Mouse (Mus musculus) liver, embryonic 15.5 days (tissue): Measurements from ENCODE around the gene Gm49394. TPM values are rescaled to one million over a fixed set of nuclear protein-coding genes. Genes with fewer than 3 reads are reported as not detected.
A peak's percentile ranks its signal among the peaks of the same experiment; 100 is the strongest.

Experiments used
- ATAC-seq: fragments of 200-750 bp; cut with Nextera tagmentation; 2 replicates; pipeline ENCODE4 v1.8.0; 2017; ENCODE audit warnings: moderate number of reproducible peaks, mild to moderate bottlenecking, moderate library complexity; ENCODE audit not compliant: insufficient read depth
- H3K27ac ChIP-seq: fragments of 300-500 bp; sonication (generic); replicated peaks from 2 replicates; pipeline ENCODE4 v1.5.1; 2015; ENCODE audit warnings: mild to moderate bottlenecking, inconsistent platforms
- H3K27me3 ChIP-seq: fragments of 300-500 bp; sonication (generic); 2 replicates; pipeline ENCODE4 v1.6.1; 2015; ENCODE audit warnings: mild to moderate bottlenecking, inconsistent platforms
- H3K36me3 ChIP-seq: fragments of 300-500 bp; sonication (generic); replicated peaks from 2 replicates; pipeline ENCODE4 v1.6.1; 2015; ENCODE audit warnings: moderate library complexity, mild to moderate bottlenecking, inconsistent platforms
- H3K4me1 ChIP-seq: fragments of 300-500 bp; sonication (generic); replicated peaks from 2 replicates; pipeline ENCODE4 v1.6.1; 2015; ENCODE audit warnings: inconsistent platforms
- H3K4me2 ChIP-seq: fragments of 300-500 bp; sonication (generic); 2 replicates; pipeline ENCODE4 v1.6.1; 2015; ENCODE audit warnings: moderate library complexity, mild to moderate bottlenecking, inconsistent platforms
- H3K4me3 ChIP-seq: fragments of 300-500 bp; sonication (generic); replicated peaks from 2 replicates; pipeline ENCODE4 v1.5.1; 2015; ENCODE audit warnings: mild to moderate bottlenecking, inconsistent platforms
- H3K9ac ChIP-seq: fragments of 300-500 bp; sonication (generic); 2 replicates; pipeline ENCODE4 v1.6.1; 2015; ENCODE audit warnings: moderate library complexity, mild to moderate bottlenecking, inconsistent platforms
- H3K9me3 ChIP-seq: fragments of 300-500 bp; sonication (generic); replicated peaks from 2 replicates; pipeline ENCODE4 v1.6.1; 2016; ENCODE audit warnings: inconsistent platforms
- WGBS: fragments of 180-500 bp; shearing (Covaris S2); methylation state at CpG from one replicate; pipeline ENCODE4 v1.1.7; 2015; ENCODE audit warnings: mixed read lengths; ENCODE audit not compliant: insufficient replicate concordance; 5-methylcytosine and 5-hydroxymethylcytosine counted together
- polyA plus RNA-seq: library from polyadenylated mRNA; unstranded; fragments of >200 nt; fragmentation: Nextera tagmentation; extraction: Ambion mirVana; gene quantifications from 2 replicates; pipeline ENCODE4 v1.2.1, GENCODE M21; 2015

The Gm49394 gene
- polyA plus RNA-seq, 1 experiment from 2014 or later = not detected

- H3K9me3 ChIP-seq = no peaks in the 10 kb centered on the region
- peak overlapping the region; percentile 74 for H3K27ac ChIP-seq
- peaks cover 6% of the 10 kb centered on the region; the same call in 1 of the 2 replicates for H3K4me1 ChIP-seq
- no peaks in the 10 kb centered on the region for H3K36me3 ChIP-seq
- peak overlapping the region; percentile 48 for H3K4me3 ChIP-seq
- ATAC-seq = peak; percentile 13; the same call in 1 of the 2 replicates
- no peak overlapping the region; the same call in 1 of the 2 replicates for H3K9ac ChIP-seq
- peaks cover 100% of the 10 kb centered on the region for H3K27me3 ChIP-seq
- 2% methylated on average over 70 of the region's 70 CpGs for WGBS
- H3K4me2 ChIP-seq = peak overlapping the region; percentile 46
Measured at GRCm38 (mm10) chr7:142659181-142659681, 10.5 kb downstream of the Gm49394 start.

- H3K4me1 ChIP-seq = 0 out of 2 replicates have a peak, but pooled peaks cover 4% of the 10 kb centered on the region
- H3K4me3 ChIP-seq = peak overlapping the region; percentile 48
- peak overlapping the region; percentile 74 for H3K27ac ChIP-seq
- peaks cover 100% of the 10 kb centered on the region for H3K27me3 ChIP-seq
- H3K9me3 ChIP-seq = no peaks in the 10 kb centered on the region
- H3K4me2 ChIP-seq = peak overlapping the region; percentile 46
- 3% methylated on average over 35 of the region's 40 CpGs for WGBS
- H3K9ac ChIP-seq = no peak overlapping the region; the same call in 1 of the 2 replicates
- H3K36me3 ChIP-seq = no peaks in the 10 kb centered on the region
- no peak for ATAC-seq
Measured at GRCm38 (mm10) chr7:142658681-142659180, 11.0 kb downstream of the Gm49394 start.

DNA sequence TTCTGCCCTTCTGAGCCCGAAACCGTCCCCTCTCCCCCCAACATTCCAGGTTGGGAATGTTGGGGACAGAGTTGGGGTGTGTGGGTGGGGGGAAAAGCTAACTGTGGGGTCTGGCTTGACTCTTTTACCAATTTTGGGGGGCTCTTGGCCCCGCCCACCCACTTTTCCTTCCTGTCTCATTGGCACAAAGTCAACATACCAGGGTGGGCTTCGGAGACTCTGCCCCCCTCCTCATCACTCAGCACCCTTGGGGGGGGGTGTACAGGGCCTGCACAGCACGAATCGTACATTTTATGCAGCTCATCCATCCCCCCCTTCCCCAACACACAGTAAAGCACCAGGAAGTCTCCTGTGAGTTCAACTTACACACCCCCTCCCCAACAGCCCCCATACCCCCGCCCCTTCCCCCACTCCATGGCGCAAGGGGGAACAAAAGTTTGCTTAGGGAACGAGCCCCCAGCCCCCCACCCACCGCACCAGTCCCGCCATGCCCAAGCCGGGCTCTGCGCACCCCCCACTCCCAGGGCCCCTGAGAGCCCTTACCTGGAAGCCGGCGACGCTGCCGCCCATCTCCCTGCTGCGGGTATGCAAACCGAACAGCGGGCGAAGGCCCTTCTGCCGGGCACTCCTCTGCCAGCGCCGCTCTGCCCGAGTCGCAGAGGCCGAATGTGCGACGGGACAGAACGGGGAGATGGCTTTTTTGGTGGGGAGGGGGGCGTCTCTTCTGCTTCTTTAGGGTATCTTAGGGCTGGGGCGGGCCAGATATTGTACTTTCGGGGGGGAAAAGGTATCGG, 11.7 kb downstream of the Gm49394 start:
- Histone ChIP-seq H3K4me3 (peak overlapping the region; percentile 48), H3K4me2 (peak overlapping the region; percentile 46), H3K9me3 (no peaks in the 10 kb centered on the region), H3K27ac (peak overlapping the region; percentile 74), H3K36me3 (no peaks in the 10 kb centered on the region), H3K9ac (no peak overlapping the region), H3K4me1 (0 out of 2 replicates have a peak, but pooled peaks cover 4% of the 10 kb centered on the region), H3K27me3 (peaks cover 98% of the 10 kb centered on the region)
- ATAC-seq = peak; percentile 19; the same call in 1 of the 2 replicates
- WGBS = 1% methylated on average over 30 of the region's 34 CpGs

GRCm38 (mm10) chr7:142657341-142657791, 12.4 kb downstream of the Gm49394 start:
- Histone ChIP-seq H3K4me3 (peak overlapping the region; percentile 48), H3K9ac (peak overlapping the region; percentile 7; the same call in 1 of the 2 replicates), H3K4me1 (0 out of 2 replicates have a peak, but pooled peaks cover 4% of the 10 kb centered on the region), H3K27ac (0 out of 2 replicates have a peak overlapping the region, but pooled peaks have one; percentile 33), H3K9me3 (no peaks in the 10 kb centered on the region), H3K36me3 (no peaks in the 10 kb centered on the region), H3K4me2 (peak overlapping the region; percentile 25), H3K27me3 (peaks cover 98% of the 10 kb centered on the region)
- 13% methylated on average over 9 of the region's 9 CpGs for WGBS
- peak; percentile 23; the same call in 1 of the 2 replicates for ATAC-seq

DNA sequence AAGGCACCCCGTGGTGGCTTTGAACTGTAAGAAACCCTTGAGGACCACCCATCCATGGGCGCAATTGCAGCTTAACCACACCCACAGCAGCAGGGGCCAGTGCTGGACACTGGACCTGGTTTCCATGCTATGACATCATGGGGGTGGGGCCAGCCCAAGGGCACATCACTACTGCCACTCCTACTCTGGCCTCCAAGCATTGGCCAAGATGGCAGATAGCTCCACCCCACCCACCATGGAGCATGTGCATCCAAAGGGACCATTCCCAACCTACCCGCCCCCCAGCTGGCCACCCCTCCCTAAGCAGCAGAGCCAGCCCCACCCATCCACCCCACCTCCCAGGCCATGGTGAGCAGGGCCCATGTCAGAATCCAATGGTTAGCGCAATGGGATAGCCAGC, 13.7 kb downstream of the Gm49394 start:
- Histone ChIP-seq H3K4me3 (peak overlapping the region; percentile 35), H3K36me3 (no peaks in the 10 kb centered on the region), H3K4me2 (peak overlapping the region; percentile 25), H3K27me3 (peaks cover 89% of the 10 kb centered on the region), H3K9me3 (no peaks in the 10 kb centered on the region), H3K4me1 (0 out of 2 replicates have a peak, but pooled peaks cover 4% of the 10 kb centered on the region), H3K9ac (no peak overlapping the region), H3K27ac (0 out of 2 replicates have a peak overlapping the region, but pooled peaks have one; percentile 38)
- peak; percentile 13; the same call in 1 of the 2 replicates for ATAC-seq
- WGBS = 45% methylated on average over 4 of the region's 4 CpGs

GRCm38 (mm10) chr7:142655633-142656032, 14.1 kb downstream of the Gm49394 start:
- no peak for ATAC-seq
- no peak overlapping the region for H3K9ac ChIP-seq

DNA sequence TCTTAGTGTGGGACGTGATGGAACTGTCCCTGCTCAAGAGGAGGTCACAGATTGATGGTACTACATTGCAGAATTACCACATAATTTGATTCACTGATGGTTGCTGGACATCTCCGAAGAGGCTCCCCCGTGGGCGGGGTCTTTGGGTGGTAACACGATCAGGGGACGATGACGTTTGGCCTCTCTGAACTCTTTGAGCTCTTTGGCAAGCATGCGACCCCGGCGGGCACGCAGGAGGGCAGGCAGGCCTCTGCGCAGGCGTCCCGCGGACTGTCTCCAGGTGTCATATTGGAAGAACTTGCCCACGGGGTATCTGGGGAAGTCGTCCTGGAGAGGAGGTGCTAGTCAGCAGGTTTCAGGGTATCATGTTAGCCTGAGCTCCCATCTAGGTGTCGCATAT, 16.0 kb downstream of the Gm49394 start:
- Histone ChIP-seq H3K4me1 (no peaks in the 10 kb centered on the region), H3K4me3 (no peak overlapping the region), H3K9ac (no peak overlapping the region), H3K27ac (no peak overlapping the region), H3K4me2 (no peak overlapping the region), H3K9me3 (no peaks in the 10 kb centered on the region), H3K36me3 (no peaks in the 10 kb centered on the region), H3K27me3 (peaks cover 66% of the 10 kb centered on the region)
- ATAC-seq = no peak
- WGBS = 30% methylated on average over 18 of the region's 18 CpGs

More at GRCm38 (mm10) chr7:142655633-142656032, 14.1 kb downstream of the Gm49394 start:
- peak overlapping the region; percentile 38; the same call in 1 of the 2 replicates for H3K27ac ChIP-seq
- H3K4me1 ChIP-seq = 0 out of 2 replicates have a peak, but pooled peaks cover under 1% of the 10 kb centered on the region
- peak overlapping the region; percentile 25; the same call in 1 of the 2 replicates for H3K4me2 ChIP-seq
- H3K9me3 ChIP-seq = no peaks in the 10 kb centered on the region
- H3K4me3 ChIP-seq = peak overlapping the region; percentile 35
- no peaks in the 10 kb centered on the region for H3K36me3 ChIP-seq
- 23% methylated on average over 11 of the region's 11 CpGs for WGBS
- peaks cover 85% of the 10 kb centered on the region for H3K27me3 ChIP-seq

DNA sequence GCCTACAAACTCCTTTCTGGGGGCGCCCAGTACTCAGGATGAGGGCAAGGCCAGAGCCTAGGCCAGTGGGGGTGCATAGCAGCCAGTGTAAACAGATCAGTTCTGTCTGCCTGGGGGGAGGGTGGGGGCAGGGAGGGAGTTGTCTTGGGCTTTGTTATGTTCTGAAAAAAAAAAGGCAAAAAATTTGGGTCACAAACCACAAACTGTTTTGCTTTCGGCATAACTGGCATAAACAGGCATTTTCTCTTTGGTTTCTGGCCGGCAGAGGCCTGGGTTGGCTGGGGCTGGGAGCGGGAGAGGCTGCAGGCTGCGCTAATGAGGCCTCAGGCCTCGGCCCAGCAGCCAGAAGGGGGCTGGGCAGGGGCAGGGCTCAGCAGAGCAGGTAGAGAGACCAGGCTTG, 23.1 kb downstream of the Gm49394 start:
- peaks cover 5% of the 10 kb centered on the region; the same call in 1 of the 2 replicates for H3K4me1 ChIP-seq
- no peaks in the 10 kb centered on the region for H3K9me3 ChIP-seq
- 0 out of 2 replicates have a peak, but pooled peaks cover 1% of the 10 kb centered on the region for H3K27me3 ChIP-seq
- ATAC-seq = no peak
- no peak overlapping the region for H3K4me3 ChIP-seq
- H3K27ac ChIP-seq = no peak overlapping the region
- no peak overlapping the region for H3K4me2 ChIP-seq
- no peaks in the 10 kb centered on the region for H3K36me3 ChIP-seq
- WGBS = 46% methylated on average over 6 of the region's 6 CpGs
- H3K9ac ChIP-seq = no peak overlapping the region

DNA sequence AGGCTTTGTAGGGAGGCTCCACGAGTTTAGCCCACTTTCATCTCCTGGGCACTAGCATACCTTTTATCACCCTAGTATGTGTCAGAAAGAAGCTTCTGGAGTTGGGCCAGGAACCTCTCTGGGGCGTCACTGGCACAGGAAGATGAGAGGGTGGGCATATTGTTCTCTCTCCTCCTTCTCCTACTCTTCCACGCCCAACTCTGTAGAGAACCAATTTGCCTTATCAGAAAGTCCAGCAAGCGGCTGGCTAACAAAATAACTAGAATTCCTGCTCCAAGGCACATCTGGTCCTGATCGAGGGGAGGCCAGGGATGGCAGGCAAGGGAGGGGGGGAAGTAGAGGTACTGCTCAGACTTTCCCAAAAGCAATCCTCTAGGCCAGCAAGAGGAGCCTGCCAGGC, 24.7 kb downstream of the Gm49394 start:
- WGBS = 21% methylated on average over 5 of the region's 5 CpGs
- no peaks in the 10 kb centered on the region for H3K9me3 ChIP-seq
- ATAC-seq = no peak; the same call in 1 of the 2 replicates

GRCm38 (mm10) chr7:142636178-142636577, 33.6 kb downstream of the Gm49394 start:
- H3K27ac ChIP-seq = no peak overlapping the region
- no peaks in the 10 kb centered on the region for H3K4me1 ChIP-seq
- no peak overlapping the region for H3K4me2 ChIP-seq
- H3K36me3 ChIP-seq = no peaks in the 10 kb centered on the region
- no peak for ATAC-seq
- H3K9ac ChIP-seq = no peak overlapping the region
- no peaks in the 10 kb centered on the region for H3K9me3 ChIP-seq
- H3K4me3 ChIP-seq = no peak overlapping the region
- H3K27me3 ChIP-seq = no peaks in the 10 kb centered on the region; the same call in none of the 2 replicates

More for the DNA sequence above, 24.7 kb downstream of the Gm49394 start:
- H3K27me3 ChIP-seq = no peaks in the 10 kb centered on the region
- no peaks in the 10 kb centered on the region for H3K36me3 ChIP-seq
- H3K4me2 ChIP-seq = no peak overlapping the region
- no peak overlapping the region for H3K27ac ChIP-seq
- no peak overlapping the region for H3K4me3 ChIP-seq
- peaks cover 5% of the 10 kb centered on the region; the same call in 1 of the 2 replicates for H3K4me1 ChIP-seq
- no peak overlapping the region for H3K9ac ChIP-seq

DNA sequence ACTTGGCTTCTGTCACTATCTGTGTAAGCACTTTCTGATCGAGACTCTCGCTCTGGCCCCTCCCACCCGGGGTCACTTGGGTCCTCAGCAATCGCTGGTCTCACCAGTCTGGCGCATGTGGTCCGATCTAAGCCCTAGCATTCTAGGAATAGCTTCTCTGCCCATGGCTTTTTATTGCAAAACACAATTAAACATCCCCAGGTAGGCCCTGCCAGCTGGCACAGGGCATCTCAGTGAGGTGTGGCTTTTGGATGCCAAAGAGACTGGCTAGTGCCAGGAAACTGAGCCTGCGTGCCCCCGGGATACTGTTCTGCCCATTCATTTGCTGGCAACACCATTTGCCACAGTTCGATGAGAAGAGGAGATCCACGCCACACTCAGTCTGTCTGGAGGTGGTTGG, 39.1 kb downstream of the Gm49394 start:
- Histone ChIP-seq H3K27me3 (no peaks in the 10 kb centered on the region; the same call in 1 of the 2 replicates), H3K4me2 (no peak overlapping the region), H3K4me1 (no peaks in the 10 kb centered on the region), H3K9me3 (no peaks in the 10 kb centered on the region), H3K36me3 (no peaks in the 10 kb centered on the region), H3K4me3 (no peak overlapping the region), H3K27ac (no peak overlapping the region), H3K9ac (no peak overlapping the region)
- ATAC-seq = no peak
- 69% methylated on average over 10 of the region's 10 CpGs for WGBS
